In the genomic region with DNA sequence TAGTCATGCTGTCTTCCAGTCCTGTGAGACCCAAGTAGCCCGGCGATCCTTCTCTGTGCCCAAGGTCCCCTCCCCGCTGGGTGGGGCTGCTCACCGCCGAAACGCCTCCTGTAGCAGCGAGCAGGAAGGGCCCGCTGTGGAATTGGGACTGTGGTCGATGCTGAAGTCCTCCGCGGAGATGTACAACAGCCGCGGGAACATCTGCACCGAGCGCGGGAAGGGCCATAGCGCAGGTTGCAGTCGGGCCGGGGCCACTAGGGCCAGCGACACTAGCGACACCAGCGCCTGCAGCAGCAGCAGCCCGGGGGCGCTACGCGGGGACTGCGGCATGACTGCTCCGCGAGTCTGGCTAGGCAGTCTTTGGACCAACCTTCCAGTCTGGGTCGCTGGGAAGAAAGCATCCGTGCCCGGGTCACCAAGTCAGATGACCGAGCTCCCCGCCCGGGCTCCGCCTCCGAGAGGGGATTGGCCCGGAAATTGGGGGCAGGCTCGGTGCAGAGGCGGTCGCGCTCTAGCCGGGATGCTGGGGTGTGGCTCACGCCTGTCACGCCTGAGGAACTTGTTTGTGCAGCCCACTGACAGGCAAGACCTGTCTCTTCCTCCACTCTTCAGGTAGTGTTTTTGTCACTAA, we compare ENCODE assay signal across 8 mouse cellular contexts. TPM values are rescaled to one million over a fixed set of nuclear protein-coding genes. Genes with fewer than 3 reads are reported as not detected.
DNase-seq lines count a peak whose midpoint lies in the region; ATAC-seq lines count a peak whose summit lies in the region.

Gene Hexb, minus strand, starts transcription at position 426 of the 631 bp plus-strand sequence.

- intact Hi-C loops in left cerebral cortex, postnatal 10 days (cut with DNase I) = no loop called here

- DNase-seq in adrenal gland, adult (ENCODE audit: inconsistent age in 2 of 2, low spot score in 1 of 2) = peak; percentile 95 to 97
- DNase-seq in embryo, embryonic 10 days (ENCODE audit: low spot score) = peak; percentile 92
- DNase-seq in gastrocnemius, postnatal 10 days = peak; percentile 88
- peak; percentile 93 for DNase-seq in induced T-regulatory cell, adult 2 months (ENCODE audit: low read depth)
- peak; percentile 81 to 95 for DNase-seq in left cerebral cortex, postnatal 10 days (ENCODE audit: extremely low spot score in 1 of 2, low spot score in 2 of 2)
- peak; percentile 92 for DNase-seq in right cerebral cortex, postnatal 10 days (ENCODE audit: low spot score in 2 of 2)
- DNase-seq in urinary bladder, postnatal 14 days (ENCODE audit: low spot score) = peak; percentile 95

- peak; percentile 97 for ATAC-seq in megakaryocyte progenitor cell, adult 5-6 weeks (replicated peaks; ENCODE audit: poor library complexity)

RNA-seq across cellular contexts. Expression of gene Hexb, which starts in this region (rescaled TPM):
- total RNA-seq in gastrocnemius, postnatal 10 days (2021) = 10 to 100 TPM; 16.2 to 25.9 TPM
- total RNA-seq in left cerebral cortex, postnatal 10 days (2021) = 10 to 100 TPM; 90.1 to 93.4 TPM
- total RNA-seq in megakaryocyte progenitor cell, adult 5-6 weeks (2015) = 47.2 and 54.0 TPM in 2 replicates
- total RNA-seq in megakaryocyte progenitor cell, adult 5-6 weeks (2017) = 38.6 and 39.3 TPM in 2 replicates

Comparison
In these comparisons a context has a peak if more than half of its experiments do, and no peak if none do; other contexts are left out.
1. Peak in every context shown above with its lines: DNase-seq and ATAC-seq.